Mouse (Mus musculus): ENCODE results near the gene Zswim7.
"Not testable (repeated sequence)": the region's sequence is repeated elsewhere in the genome, so short reads cannot be mapped to it uniquely, and the experiment has no call there.

The Zswim7 gene

DNA sequence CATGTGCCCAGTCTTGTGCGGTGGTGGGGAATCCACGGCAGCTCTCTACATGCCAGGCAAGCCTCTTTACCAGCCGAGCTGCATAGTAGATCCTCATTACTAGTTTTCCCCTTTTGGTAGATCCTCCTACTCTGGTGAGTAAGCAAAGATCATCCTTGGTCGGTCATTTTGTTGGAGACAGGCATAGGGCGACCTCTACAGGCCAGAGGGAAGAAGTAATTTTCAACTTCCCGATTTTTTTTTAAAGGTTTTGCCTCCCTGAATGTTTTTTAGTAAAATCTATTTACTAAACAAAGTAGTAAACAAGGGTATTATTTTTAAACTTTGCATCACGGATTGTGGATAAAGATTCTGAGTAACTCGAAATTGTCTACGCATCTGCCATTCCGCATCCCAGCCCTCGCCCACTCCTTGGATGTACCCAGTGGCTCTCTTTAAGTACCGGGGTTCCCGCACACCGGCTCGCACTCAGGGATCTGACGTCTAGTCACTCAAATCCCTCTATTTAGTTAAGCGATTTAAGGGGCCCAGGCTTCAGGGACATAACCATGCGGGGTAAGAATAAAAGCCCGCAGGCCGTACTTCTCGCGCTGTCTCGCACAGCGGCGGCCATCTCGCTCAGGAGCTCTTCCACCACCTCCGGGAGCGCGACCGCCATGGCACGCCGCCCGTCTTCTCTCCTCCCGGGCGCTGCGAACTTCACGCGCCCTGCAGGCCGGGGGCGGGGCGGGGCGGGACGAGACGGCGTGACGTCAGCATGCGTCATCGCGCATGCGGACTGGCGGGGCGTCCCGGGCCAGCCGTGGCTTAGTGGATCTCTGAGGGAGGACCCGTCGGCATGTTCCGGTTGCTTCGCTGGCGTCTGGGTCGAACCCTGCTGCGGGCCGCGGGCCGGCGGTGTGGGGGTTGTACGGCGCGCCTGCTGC is at the start of gene Zswim7, which contains the start of gene Ttc19:
TSS of gene Zswim7 (minus strand) at position 701 of the 926 bp plus-strand sequence.
TSS of gene Ttc19 (plus strand) at position 799 of the 926 bp plus-strand sequence.
- peak; percentile 83 for ATAC-seq (ENCODE audit: low TSS enrichment)

DNA sequence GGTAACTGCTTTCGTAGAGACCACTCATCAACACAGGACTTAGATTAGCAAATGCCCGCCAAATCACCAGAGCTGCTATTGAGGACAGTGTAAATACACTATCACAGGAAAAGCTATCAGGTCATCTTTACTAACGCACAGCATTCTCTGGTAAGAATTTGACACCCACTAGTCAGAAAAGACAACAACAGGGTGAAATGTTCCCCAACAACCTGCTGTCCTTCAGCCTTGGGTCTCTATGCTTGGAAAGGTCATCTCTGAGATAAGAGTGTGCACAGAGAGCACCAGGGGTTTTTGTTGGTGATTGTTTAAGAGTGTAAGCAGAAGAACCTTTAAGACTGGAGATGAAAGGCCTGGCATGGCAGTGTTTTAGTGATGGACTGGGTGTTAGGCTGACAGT is 42.5 kb upstream of the Zswim7 start:
- ATAC-seq (ENCODE audit: low TSS enrichment): no peak

DNA sequence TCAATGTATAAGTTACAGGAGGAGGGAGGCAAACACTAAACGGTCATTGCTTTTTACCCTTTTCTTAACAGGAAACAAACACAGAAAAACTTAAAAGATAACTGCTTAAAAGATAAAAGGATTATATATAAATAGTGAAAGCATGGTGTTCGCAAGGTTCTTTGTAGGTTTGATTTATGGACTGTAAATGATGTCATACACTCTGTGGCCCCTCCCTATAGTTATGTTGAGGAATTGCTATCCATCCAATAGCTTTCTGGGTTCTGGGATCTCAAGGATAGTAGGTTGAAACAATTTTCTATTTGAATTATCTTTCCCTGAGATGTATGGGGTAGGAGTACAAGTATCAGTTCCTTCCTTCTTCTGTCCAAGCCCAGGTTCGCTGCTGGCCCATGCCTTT is 38.9 kb upstream of the Zswim7 start:
- no peak for ATAC-seq (ENCODE audit: low TSS enrichment)

DNA sequence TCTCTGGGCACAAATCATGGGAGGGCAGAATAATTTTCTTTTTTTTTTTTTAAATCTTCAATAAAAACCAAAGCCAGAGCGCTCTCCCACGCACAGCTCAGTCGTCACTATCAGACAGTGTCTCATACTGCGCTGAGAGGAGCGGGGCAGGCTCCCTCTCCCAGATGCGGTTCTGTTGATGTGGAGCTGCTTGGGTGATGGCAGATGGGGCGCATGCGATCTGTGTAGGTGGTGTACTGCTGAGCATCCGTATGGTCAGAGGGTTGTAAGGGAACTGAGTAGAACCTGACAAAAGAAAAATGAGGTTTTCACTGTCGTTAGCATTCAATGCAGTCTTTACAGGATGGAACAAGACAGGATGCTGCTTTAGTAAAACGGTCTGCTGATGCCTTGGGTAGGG is 36.6 kb upstream of the Zswim7 start:
- ATAC-seq (ENCODE audit: low TSS enrichment): peak; percentile 90

DNA sequence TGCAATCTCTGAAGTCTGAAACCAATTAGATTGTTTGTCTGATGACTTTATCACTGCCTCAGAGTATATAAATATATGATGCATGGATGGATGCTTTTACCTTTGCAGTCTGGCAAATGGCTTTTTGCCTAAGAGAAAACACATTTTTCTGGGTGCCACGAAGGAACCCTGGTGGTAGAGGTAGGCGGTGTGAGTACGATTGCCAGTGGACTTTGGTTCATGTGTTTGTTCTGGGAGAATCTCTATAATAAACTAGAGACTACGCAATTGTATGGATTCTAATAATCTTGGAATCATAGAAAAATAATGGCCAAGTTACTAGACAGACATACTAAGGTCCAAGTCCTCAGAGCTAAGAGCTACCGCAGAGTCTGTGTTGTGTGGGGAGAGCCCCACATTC is 33.8 kb upstream of the Zswim7 start:
- ATAC-seq (ENCODE audit: low TSS enrichment): no peak

DNA sequence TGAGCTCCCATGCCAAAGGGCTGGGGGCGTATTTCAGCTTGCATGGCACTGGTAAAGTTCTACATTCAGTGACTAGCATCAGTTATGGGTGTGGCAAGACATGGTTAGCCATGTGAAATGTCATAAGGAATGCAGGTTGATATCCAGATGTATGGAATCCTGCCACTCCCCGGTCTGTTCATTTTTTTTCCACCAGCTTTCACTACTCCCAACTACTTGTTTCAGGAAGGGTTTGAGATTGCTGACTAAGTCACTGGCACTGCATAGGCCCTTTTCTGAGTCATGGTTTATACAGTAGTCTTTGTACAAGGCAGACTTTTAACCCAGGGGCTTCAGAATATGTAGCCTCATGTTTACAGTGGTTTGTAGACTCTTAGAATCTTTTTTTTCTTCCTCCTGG is 28.1 kb upstream of the Zswim7 start:
- no peak for ATAC-seq (ENCODE audit: low TSS enrichment)

DNA sequence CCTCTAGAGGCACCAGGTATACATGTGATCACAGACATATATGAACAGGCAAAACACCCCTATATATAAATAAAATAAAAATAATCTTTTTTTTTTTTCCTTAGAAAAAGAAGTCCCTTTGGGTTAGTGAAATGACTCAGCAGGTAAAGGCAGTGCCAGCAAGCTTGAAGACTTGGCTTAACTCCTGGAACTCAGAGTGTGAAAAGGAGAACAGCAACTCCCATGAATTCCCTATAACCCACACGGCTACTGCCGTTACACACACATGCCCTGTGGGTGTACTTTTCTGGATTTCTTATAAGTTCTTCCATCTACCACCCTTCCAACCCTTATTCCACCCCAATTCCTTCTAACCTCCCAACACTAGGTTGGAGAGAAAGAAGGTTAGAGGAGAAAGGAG is 24.7 kb upstream of the Zswim7 start:
- peak; percentile 94 for ATAC-seq (ENCODE audit: low TSS enrichment)

DNA sequence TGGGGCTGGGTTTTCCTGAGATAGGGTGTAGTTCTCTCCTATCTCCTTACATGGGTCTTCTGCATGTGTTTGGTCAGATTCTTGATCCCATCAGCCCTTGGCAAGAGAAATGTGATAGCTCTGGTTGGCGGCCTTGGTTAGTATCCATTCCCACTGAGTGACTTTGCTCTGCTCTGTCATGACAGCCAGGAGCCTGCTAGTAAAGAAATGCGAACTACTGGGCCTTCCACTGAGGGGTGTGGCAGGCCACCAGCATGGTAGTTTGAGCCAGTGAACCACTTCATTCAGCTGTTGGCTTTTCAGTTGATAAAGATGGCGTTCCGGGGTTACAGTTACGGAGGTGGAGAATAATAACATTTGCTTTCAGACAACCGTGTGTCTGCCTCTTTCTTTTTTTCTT is 17.7 kb upstream of the Zswim7 start:
- no peak for ATAC-seq (ENCODE audit: low TSS enrichment)

DNA sequence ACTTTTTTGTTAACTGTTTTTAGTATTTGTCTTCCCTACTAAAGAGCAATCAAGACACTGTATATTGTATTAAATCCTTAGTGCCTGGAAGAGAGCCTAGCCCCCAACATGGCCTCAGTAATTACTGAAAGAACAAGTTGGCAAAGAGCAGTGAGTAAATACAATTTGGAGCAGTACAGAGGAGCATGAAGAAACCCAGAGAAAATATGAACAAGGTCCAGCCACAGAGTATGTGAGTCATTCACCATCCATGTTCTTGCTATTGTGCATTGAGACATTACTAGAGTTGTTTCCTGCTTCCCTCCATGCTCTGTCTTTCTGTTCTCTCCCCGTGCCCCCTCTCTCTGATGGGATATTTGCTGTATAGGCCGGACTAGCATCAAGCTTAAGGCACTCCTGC is 12.9 kb upstream of the Zswim7 start:
- no peak for ATAC-seq (ENCODE audit: low TSS enrichment)

DNA sequence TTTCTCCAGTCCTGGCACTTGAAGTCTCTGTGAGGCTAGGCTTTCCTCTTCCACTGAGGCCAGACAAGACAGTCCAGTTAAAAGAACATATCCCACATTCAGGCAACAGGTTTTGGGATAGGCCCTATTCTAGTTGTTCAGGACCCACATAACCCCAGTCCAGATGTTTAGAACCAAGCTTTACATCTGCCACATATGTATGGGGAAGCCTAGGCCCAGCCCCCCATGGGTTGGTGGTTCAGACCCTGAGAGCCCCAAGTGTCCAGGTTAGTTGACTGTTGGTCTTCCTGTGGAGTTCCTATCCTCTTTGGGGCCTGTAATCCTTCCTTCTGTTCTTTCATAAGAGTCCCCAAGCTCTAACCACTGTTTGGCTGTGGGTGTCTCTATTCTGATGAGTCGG is 6.5 kb upstream of the Zswim7 start:
- no peak for ATAC-seq (ENCODE audit: low TSS enrichment)

DNA sequence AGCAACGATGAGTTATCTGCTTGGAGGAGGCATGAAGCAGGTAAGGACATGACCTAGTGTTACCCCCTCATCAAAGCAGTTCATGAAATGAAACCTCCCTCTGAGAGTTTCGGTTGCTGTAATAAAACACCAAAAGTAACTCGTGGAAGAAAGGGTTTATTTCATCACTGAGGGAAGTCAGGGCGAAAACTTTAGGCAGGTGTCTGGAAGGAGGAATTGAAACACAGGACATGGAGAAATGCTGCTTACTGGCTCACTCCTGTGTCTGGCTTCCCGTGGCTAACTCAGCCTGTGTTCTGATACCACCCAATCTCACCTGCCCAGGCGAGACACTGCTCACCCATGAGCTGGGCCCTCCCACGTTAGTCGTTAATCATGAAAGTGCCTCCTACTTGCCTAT is 3.8 kb upstream of the Zswim7 start:
- ATAC-seq (ENCODE audit: low TSS enrichment): no peak

DNA sequence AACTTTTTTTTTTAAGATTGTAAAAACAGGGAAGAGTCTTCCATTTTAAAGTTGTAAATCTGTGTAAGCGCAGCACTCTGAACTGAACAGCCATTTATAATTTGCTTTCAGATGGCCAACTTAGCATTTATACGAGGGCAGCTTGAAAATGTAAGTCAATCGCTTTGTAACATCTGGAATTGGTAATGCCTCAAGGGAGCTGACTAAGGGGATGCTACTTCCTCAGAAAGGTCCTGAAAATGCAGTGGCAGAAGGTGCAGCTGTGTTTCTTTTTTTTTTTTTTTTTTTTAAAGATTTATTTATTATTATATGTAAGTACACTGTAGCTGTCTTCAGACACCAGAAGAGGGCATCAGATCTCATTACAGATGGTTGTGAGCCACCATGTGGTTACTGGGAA is 2.8 kb upstream of the Zswim7 start:
- not testable (repeated sequence) for ATAC-seq (ENCODE audit: low TSS enrichment)

DNA sequence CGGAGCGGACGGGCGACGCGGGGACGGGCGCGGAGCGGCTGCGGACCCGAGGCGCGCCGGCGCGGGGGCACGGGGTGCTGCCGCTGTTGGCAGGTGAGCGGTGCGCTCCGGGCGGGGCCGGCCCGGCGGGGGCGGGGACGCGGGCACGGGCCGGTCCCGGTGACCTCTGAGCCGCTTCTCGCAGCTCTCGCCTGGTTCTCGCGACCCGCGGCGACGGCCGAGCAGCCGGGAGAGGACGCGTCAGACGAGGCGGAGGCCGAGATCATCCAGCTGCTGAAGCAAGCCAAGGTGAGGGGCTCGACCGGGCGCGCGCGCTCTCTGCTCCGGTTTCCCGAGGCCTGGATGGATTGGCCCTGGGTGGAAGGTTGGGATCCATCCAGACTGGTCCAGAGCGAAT is 424 bp upstream of the Zswim7 start:
- ATAC-seq (ENCODE audit: low TSS enrichment): no peak; the same call in none of the 2 replicates

DNA sequence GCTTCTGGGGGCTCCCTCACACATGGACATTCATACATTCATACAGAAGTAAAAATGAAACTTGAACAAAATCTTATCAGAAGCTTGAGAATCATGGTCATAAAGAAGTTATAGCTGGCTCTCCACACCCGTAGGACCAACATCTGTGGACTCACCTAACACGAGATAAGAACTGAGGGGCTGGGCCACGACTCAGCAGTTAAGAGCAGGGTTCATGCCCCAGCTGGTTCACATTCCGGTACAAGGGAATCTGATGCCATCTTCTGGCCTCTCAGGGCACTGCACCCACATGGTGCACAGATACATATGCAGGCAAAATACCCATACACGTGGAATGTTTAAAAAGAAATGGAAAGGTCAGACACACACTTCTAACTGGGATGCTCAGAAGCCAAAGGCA is 3.1 kb downstream of the Zswim7 start:
- no peak for ATAC-seq (ENCODE audit: low TSS enrichment)

DNA sequence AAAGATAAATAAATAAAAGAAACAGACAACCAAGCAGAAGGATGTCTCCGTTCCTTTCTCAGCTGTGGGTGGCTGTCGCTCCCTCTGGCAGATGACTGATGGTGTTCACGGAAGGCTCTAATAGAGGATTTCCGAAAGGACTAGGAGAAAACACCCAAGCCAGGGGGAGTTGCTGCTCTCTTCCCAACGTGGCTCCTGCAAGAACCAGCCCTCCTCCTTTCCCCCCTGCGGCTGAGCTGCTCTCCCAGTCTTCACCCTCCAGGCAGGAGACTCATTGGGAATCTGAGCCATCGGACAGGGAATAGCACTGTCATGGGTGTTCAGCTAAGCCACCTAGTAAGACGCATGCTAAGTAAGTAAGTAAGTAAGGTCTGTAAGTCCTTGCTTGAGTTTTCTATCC is 4.1 kb downstream of the Zswim7 start:
- no peak for ATAC-seq (ENCODE audit: low TSS enrichment)

DNA sequence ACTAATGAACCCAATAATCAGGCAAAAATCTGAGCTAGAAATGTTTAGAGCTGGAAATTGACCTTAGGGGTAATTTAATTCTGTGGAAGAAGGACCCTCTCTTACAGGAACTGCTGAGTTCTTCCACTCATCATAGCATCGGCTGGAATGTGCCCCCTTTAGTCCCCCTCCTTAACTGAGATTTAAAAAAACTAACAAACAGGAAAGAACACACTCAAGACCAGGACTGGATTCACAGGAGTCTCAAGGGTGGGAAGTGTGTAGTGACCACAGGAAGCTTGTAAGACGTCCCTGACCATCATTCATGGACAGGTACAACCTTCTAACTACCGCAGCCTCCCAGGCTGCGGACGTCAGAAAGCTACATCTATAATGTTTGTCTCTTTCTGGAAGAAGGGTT is 10.3 kb downstream of the Zswim7 start:
- ATAC-seq (ENCODE audit: low TSS enrichment): no peak

DNA sequence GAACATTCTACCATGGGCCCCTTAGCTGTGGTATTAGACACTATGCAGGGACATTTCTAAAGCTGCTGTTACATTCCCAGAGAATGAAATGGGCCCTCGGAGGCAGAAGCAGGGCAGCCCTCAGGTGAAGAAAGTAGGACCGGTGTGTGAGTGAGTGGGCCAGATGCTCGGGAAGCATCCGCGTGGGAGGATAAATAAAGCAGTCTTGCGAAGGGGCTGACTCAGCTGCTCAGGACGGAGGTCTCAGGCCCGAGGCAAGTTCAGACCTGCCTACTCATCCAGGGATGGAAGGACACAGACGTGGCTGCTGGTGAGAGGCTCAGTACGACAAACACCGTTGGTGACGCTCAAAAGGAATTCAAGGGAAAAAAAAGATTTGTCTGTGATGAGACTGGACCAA is 12.1 kb downstream of the Zswim7 start:
- ATAC-seq (ENCODE audit: low TSS enrichment): peak; percentile 52; the same call in 1 of the 2 replicates

DNA sequence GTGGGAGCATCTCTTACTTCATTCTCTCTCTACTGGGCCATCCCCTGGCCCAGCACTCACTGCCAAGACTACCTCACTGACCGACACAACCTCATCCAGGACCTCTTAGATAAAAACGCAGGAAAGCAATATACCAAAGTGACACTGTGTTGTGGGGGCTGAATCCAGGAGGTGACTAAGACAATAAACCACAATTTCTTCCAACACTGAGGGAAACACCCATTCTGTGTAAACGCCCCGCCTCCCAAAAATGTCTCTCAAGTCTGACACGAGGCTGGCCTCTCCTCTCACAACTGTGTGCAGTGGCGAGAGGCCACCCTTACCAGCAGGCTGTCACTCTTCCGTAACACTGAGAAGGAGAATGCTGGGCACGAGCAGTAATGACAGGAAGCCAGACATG is 12.8 kb downstream of the Zswim7 start:
- no peak for ATAC-seq (ENCODE audit: low TSS enrichment)

DNA sequence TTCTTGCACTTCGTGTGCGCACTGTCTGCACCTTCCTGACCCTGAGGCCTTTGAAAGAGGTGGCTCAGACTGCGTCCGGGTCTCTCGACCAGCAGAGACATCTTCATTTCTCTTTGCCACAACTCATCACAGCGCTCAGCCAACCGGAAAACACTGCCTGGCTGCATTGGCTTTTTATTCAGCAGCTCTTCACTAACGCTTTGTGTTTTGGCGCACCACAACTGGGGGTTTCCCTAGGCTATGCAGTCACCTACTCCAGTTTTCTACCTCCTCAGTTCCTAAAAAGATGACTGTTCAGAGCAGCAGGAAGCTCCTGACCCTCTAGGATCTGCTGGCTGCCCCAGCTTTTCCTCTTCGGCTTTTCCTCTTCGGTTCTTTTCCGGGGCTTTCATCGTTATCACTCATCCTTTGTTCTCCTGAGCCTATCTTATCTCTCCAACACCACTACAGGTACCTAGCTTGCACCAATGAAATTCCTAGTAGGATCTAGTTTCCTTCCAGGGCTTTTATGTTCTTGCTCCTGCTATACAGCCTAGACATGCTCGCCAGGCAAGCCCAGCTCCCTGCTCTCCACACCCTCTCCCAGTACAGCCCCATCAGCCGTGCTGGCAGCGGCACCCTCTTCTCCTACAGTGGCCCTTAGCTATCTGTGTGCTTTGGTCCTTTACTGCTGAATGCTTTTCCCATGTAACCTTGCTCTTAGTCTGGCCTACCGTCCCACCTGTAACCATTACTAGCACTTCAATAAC is 14.5 kb downstream of the Zswim7 start:
- no peak for ATAC-seq (ENCODE audit: low TSS enrichment)

DNA sequence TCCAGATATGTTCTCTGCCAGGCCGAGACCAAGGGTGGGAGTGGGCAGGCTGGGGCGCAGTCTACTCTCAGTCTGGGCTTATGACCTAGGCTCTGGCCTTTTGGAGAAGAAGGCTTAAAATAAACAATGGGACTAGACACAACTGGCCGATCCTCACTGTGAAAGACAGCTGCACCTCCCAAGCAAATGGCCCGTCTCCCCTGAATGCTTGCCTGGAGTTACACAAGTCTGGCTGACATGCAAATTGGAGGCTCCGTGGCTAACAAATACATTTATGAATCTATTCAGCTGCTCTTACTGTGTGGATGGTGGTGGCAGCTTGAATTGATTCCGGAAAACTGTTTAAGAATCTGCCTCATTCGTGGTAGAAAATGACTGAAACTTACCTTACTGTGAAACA is 15.5 kb downstream of the Zswim7 start:
- ATAC-seq (ENCODE audit: low TSS enrichment): no peak

DNA sequence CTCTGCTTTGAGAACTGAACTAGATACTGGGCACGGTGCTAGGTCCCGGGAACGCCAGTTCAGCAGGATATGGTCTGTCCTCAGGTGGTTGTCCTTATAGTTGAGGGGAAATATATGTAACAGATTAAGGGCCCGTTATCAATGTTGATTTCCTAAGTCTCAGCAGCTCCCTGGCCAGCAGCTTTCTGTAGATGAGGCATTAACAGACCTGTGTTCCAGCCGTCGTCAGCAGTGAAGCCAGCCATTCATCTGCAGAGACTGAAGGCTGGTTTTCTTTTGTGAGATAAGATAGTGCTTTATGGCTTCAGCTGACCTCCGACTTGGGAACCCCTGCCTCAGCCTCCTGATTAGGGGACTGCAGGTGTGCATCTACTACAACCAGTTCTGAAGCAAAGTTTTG is 17.2 kb downstream of the Zswim7 start:
- ATAC-seq (ENCODE audit: low TSS enrichment): no peak

DNA sequence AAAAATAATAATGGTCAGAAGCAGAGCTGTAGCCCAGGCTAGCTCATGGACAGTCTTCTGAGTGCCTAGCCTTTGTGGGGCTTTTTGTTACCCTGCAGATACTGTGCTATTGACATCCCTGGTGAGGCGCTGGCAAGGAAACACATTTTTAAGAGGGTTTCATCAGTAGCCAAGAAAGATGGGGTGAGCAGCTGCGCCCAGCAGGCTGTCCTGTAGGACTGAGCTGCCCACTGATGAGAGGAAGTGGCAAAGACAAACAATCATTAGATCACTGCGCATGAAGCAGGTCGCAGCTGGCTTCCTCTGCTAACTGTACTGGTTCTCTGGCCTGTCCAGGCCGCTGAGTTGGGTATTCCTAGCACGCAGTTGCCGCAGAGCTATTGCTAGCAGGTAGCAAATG is 17.6 kb downstream of the Zswim7 start:
- no peak for ATAC-seq (ENCODE audit: low TSS enrichment)

DNA sequence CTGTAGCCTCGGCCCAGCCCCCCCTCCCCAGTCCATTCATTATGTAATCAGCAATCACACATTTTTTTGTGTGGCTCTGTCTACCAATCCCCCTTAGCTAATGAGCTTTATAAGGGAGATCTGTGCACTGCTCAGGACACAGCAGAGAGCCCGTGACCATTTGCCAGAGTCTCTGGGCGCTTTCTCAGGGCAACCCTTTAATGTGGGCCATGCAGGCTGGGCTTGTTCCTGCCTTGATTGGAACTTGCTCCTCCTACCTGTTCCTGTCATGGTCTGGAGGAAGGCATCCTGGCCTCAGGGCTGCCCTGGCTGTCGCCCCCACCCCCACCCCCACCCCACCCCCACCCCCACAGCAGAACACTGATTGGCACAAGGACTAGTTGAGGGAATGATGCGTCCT is 22.0 kb downstream of the Zswim7 start:
- ATAC-seq (ENCODE audit: low TSS enrichment): no peak
